Mouse (Mus musculus) limb, embryonic 15.5 days (tissue): ENCODE measurements around the gene Tmem132b. TPM values are rescaled to one million over a fixed set of nuclear protein-coding genes. Genes with fewer than 3 reads are reported as not detected.

Experiments used
- ATAC-seq: fragments of 200-750 bp; cut with Nextera tagmentation; 2 replicates; pipeline ENCODE4 v1.8.0; 2017; ENCODE audit warnings: low read depth, moderate TSS enrichment; ENCODE audit not compliant: insufficient number of reproducible peaks, low FRiP score, low TSS enrichment
- H3K27ac ChIP-seq: fragments of 300-500 bp; sonication (generic); 2 replicates; pipeline ENCODE4 v1.5.1; 2015; ENCODE audit warnings: moderate library complexity, mild to moderate bottlenecking, inconsistent platforms
- H3K27me3 ChIP-seq: fragments of 300-500 bp; sonication (generic); 2 replicates; pipeline ENCODE4 v1.6.1; 2015; ENCODE audit warnings: inconsistent platforms
- H3K36me3 ChIP-seq: fragments of 300-500 bp; sonication (generic); 2 replicates; pipeline ENCODE4 v1.6.1; 2015; ENCODE audit warnings: inconsistent platforms
- H3K4me1 ChIP-seq: fragments of 300-500 bp; sonication (generic); 2 replicates; pipeline ENCODE4 v1.6.1; 2015; ENCODE audit warnings: inconsistent platforms
- H3K4me2 ChIP-seq: fragments of 300-500 bp; sonication (generic); 2 replicates; pipeline ENCODE4 v1.6.1; 2015; ENCODE audit warnings: mild to moderate bottlenecking, inconsistent platforms
- H3K4me3 ChIP-seq: fragments of 300-500 bp; sonication (generic); 2 replicates; pipeline ENCODE4 v1.5.1; 2015; ENCODE audit warnings: mild to moderate bottlenecking, inconsistent platforms
- H3K9ac ChIP-seq: fragments of 300-500 bp; sonication (generic); 2 replicates; pipeline ENCODE4 v1.6.1; 2015; ENCODE audit warnings: inconsistent platforms
- H3K9me3 ChIP-seq: fragments of 300-500 bp; sonication (generic); 2 replicates; pipeline ENCODE4 v1.6.1; 2016; ENCODE audit warnings: inconsistent platforms
- WGBS: fragments of 180-500 bp; shearing (Covaris S2); methylation state at CpG from one replicate; pipeline ENCODE4 v1.1.7; 2015; 5-methylcytosine and 5-hydroxymethylcytosine counted together
- polyA plus RNA-seq: library from polyadenylated mRNA; unstranded; fragments of >200 nt; fragmentation: Nextera tagmentation; extraction: Ambion mirVana; gene quantifications from 2 replicates; pipeline ENCODE4 v1.2.1, GENCODE M21; 2015

The Tmem132b gene
- polyA plus RNA-seq, 1 experiment from 2014 or later, result 0.31 TPM

DNA sequence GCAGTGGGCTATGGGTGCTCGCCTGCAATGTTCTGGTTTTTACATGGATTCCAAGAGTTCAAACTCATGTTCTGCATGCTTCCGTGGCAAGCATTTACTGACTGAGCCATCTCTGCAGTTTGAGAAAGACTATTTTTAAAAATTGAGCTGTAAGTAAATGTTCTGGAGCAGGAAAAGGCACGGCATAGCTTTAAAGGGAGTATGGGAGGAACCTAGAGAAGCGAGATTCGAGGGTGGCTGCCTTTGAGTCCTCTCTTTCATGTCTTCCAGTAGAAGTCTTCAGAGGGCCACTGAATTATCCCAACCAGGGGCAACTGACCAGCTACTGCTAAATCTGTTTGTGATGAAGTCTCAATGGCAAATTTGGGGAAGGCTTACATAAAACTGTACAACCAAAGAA is 221.0 kb downstream of the Tmem132b start:
- 81% methylated on average over 5 of the region's 5 CpGs for WGBS
- no peak for ATAC-seq

DNA sequence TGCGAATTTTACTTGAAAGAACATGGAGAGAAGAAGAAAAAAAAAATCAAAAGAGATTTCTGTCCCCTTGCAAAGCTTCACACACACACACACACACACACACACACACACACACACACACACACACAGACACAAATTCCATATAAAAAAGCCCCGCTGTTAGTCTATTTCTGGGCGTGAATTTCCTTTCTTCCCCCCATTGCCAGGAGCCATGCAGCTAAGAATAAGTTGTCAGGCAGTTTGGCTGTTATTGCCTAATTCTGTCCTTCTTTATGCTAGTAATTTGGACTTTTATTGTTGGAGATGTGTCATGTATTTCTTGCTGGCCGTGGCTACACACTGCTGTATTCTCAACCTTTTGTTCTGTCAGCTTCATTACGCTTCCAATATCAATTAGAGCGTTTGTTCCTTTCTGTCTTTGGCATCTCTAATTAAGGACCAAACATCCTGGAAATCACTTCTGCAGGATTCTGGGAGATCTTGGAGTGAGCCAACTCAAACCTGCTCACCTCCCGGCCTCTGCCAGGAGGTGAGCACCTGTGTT is 225.5 kb downstream of the Tmem132b start:
- 84% methylated on average over 7 of the region's 7 CpGs for WGBS
- H3K9me3 ChIP-seq, result no peaks in the 10 kb centered on the region
- H3K4me1 ChIP-seq, result no peaks in the 10 kb centered on the region
- no peak overlapping the region for H3K9ac ChIP-seq
- no peaks in the 10 kb centered on the region for H3K36me3 ChIP-seq
- no peak overlapping the region for H3K4me2 ChIP-seq
- no peak overlapping the region for H3K27ac ChIP-seq
- no peaks in the 10 kb centered on the region for H3K27me3 ChIP-seq
- no peak overlapping the region for H3K4me3 ChIP-seq
- no peak for ATAC-seq

More for the DNA sequence above, 221.0 kb downstream of the Tmem132b start:
- H3K9me3 ChIP-seq, result no peaks in the 10 kb centered on the region
- H3K27me3 ChIP-seq, result no peaks in the 10 kb centered on the region
- H3K4me1 ChIP-seq, result no peaks in the 10 kb centered on the region
- H3K9ac ChIP-seq, result no peak overlapping the region
- no peak overlapping the region for H3K4me2 ChIP-seq
- H3K27ac ChIP-seq, result no peak overlapping the region
- no peak overlapping the region for H3K4me3 ChIP-seq
- no peaks in the 10 kb centered on the region for H3K36me3 ChIP-seq

DNA sequence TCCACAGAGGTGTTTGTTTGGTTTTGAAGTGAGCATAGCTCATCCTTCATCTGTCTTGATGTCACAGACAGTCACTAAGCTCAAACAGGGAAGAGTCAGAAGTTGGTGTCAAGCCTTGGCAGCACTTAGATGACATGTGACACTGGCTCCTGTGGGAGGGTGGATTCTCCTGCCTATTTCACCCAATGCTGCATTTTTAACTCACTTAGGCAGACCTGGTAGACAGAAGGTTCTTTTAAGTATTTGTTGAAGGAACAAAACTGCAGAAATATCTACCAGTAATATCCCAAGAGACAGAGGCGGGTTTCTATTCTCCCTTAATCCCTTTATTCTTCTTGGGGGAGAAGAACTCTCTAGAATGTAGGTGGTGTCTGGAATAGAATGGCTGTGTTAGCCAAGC is 226.9 kb downstream of the Tmem132b start:
- no peaks in the 10 kb centered on the region for H3K9me3 ChIP-seq
- no peaks in the 10 kb centered on the region for H3K4me1 ChIP-seq
- ATAC-seq, result no peak
- no peak overlapping the region for H3K4me3 ChIP-seq
- H3K9ac ChIP-seq, result no peak overlapping the region
- WGBS, result 83% methylated on average over 1 of the region's 1 CpGs
- no peaks in the 10 kb centered on the region for H3K27me3 ChIP-seq
- H3K36me3 ChIP-seq, result no peaks in the 10 kb centered on the region
- H3K27ac ChIP-seq, result no peak overlapping the region
- H3K4me2 ChIP-seq, result no peak overlapping the region

DNA sequence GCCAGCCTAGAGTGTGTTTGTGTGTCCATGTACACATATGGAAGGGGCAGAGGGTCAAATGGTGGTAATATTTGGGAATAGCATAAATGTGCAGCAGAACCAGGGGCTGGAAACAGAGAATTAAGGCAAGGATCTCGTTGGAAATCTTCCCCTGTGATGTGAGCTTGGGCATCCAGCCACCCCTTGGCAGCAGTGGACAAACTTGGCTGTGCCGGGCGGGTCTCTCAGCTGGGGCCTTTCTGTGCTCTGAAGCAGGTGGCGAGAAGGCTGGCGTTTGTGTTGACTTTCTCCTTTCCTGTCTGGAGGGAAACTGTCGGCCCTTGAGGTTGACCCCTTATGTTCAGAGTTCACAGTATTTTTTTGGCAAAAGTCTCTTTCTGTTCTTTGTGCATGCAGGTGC is 235.4 kb downstream of the Tmem132b start:
- H3K27me3 ChIP-seq, result no peaks in the 10 kb centered on the region
- no peak overlapping the region for H3K4me2 ChIP-seq
- no peak overlapping the region for H3K4me3 ChIP-seq
- no peak for ATAC-seq
- no peak overlapping the region for H3K9ac ChIP-seq
- no peaks in the 10 kb centered on the region for H3K36me3 ChIP-seq
- WGBS, result 75% methylated on average over 6 of the region's 6 CpGs
- no peaks in the 10 kb centered on the region for H3K9me3 ChIP-seq
- no peak overlapping the region for H3K27ac ChIP-seq
- H3K4me1 ChIP-seq, result no peaks in the 10 kb centered on the region

DNA sequence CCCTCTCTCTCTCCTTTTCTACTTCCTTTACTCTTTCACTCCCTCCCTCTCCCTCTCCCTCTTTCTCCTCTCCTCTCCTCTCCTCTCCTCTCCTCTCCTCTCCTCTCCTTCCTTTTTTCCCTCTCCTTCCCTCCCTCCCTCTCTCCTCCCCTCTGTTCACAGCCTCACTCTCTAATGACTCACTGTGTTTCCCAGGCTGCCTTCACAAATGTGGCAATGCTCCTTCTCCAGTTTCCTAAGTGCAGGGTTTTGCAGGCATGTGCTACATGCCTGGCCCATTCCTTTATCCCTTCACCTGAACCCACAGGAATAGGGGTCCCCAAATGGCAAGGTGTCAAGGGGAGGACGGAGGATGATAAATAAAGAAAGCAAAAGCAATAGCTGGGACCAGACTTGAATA is 236.4 kb downstream of the Tmem132b start:
- WGBS, result 43% methylated on average over 1 of the region's 1 CpGs
- no peak overlapping the region for H3K4me2 ChIP-seq
- H3K27me3 ChIP-seq, result no peaks in the 10 kb centered on the region
- no peaks in the 10 kb centered on the region for H3K4me1 ChIP-seq
- H3K9ac ChIP-seq, result no peak overlapping the region
- no peak for ATAC-seq
- no peaks in the 10 kb centered on the region for H3K9me3 ChIP-seq
- H3K36me3 ChIP-seq, result no peaks in the 10 kb centered on the region
- no peak overlapping the region for H3K27ac ChIP-seq
- no peak overlapping the region for H3K4me3 ChIP-seq

DNA sequence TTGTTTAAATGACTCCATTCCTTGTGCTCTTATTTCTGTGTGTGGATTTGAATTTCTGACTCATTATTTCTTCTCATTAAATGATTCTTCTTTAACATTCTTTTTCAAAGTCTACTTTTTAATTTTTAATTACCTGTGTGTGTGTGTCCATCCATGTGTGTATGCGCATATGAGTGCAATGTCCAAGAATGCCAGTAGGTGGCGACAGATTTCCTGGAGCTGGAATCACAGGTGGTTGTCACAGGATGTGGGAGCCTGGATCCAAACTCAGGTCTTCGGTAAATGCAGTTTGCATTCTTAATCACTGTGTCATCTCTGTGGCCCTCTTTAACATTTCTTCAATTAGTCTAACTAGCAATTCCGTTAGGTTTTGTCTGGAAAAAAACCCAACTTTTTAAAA is 240.7 kb downstream of the Tmem132b start:
- whole genome bisulfite sequencing, result 93% methylated on average over 4 of the region's 4 CpGs
- Histone ChIP-seq H3K4me1 (no peaks in the 10 kb centered on the region), H3K27ac (no peak overlapping the region), H3K9ac (no peak overlapping the region), H3K9me3 (no peaks in the 10 kb centered on the region), H3K36me3 (no peaks in the 10 kb centered on the region), H3K27me3 (no peaks in the 10 kb centered on the region), H3K4me2 (no peak overlapping the region), H3K4me3 (no peak overlapping the region)
- no peak for ATAC-seq

DNA sequence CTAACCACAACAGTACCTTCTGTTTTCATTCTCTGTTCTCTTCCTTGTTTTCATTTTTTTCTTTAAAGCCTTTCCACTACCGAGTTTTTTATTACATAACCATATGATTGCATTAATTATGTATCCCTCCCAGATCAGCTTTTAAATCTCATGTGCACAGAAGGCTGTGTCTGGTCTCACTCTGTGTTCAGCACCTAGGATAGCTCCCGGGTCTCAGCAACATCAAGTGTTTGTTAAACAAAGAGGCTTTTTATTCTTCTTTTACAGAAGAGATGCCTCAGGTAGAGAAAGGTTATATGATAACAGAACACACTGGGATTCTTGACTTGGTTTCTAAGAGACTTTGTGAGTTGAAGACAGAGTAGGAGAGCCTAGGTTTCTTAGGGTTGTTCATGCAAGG is 241.2 kb downstream of the Tmem132b start:
- no peaks in the 10 kb centered on the region for H3K9me3 ChIP-seq
- no peak for ATAC-seq
- H3K4me2 ChIP-seq, result no peak overlapping the region
- WGBS, result 42% methylated on average over 2 of the region's 2 CpGs
- no peak overlapping the region for H3K27ac ChIP-seq
- H3K9ac ChIP-seq, result no peak overlapping the region
- no peaks in the 10 kb centered on the region for H3K27me3 ChIP-seq
- H3K4me3 ChIP-seq, result no peak overlapping the region
- no peaks in the 10 kb centered on the region for H3K36me3 ChIP-seq
- no peaks in the 10 kb centered on the region for H3K4me1 ChIP-seq

DNA sequence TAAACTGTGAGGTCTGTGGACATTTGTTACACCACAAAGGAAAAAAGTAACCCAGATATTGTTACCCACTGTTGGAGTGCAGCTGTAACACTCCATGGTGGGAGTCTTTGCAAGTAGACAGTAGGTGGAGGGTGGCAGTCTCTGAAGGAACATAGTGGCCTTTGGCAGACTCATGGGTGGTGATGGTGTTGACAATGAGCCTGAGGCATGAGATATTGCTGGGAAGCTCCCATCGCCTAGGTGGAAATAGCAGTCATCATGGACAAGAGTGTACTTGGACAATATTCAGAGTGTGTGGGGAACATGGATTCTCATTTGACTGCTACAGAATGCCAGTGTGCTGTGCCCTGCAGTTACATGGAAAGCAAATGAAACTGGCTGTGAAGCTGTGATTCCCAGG is 248.8 kb downstream of the Tmem132b start:
- 95% methylated on average over 1 of the region's 1 CpGs for WGBS
- Histone ChIP-seq H3K27me3 (no peaks in the 10 kb centered on the region), H3K4me2 (no peak overlapping the region), H3K4me3 (no peak overlapping the region), H3K9me3 (no peaks in the 10 kb centered on the region), H3K4me1 (no peaks in the 10 kb centered on the region), H3K27ac (no peak overlapping the region), H3K36me3 (no peaks in the 10 kb centered on the region), H3K9ac (no peak overlapping the region)
- no peak for ATAC-seq

DNA sequence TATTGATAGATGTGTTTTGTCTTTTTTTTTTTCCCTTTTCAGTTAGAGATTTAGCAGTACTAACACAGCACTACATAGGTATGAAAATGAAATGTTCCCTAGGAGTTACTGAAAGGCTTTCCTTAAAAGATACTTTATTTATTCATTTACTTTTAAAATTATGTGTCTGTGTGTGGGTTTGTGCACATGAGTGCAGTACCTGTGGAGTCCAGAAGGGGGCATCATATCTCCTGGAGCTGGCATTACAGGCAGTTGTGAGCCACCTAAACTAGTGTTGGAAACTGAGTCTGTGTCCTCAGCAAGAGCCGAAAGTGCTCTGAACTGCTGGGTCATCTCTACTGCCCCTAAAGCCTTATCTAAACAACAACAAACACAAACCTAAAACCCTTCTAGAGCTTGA is 261.1 kb downstream of the Tmem132b start:
- Histone ChIP-seq H3K27me3 (no peaks in the 10 kb centered on the region), H3K9me3 (no peaks in the 10 kb centered on the region), H3K27ac (no peak overlapping the region), H3K4me1 (no peaks in the 10 kb centered on the region), H3K36me3 (no peaks in the 10 kb centered on the region), H3K4me2 (no peak overlapping the region), H3K9ac (no peak overlapping the region), H3K4me3 (no peak overlapping the region)
- WGBS, result 82% methylated on average over 1 of the region's 1 CpGs
- ATAC-seq, result no peak

DNA sequence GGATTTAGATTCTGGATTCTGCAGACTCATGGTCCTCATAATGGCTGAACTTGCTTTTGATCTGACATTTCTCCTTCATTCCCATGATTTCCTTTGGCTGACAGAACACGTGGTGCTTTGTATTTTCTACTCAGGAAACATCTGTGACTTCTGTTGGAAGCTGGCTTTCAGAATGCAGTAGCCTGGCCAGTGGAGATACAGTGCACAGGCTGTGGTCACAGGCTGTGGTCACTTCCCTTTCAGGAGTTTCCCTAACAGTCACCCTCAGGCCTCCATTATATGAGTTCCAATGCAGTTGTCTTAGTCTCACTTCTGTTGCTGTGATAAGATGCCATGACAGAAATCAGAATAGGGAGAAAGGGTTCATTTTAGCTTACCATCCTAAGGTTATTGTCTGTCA is 262.7 kb downstream of the Tmem132b start:
- Histone ChIP-seq H3K27me3 (no peaks in the 10 kb centered on the region), H3K4me1 (no peaks in the 10 kb centered on the region), H3K4me3 (no peak overlapping the region), H3K4me2 (no peak overlapping the region), H3K27ac (no peak overlapping the region), H3K9me3 (no peaks in the 10 kb centered on the region), H3K36me3 (no peaks in the 10 kb centered on the region), H3K9ac (no peak overlapping the region)
- no peak for ATAC-seq
- 47% methylated on average over 1 of the region's 1 CpGs for WGBS

DNA sequence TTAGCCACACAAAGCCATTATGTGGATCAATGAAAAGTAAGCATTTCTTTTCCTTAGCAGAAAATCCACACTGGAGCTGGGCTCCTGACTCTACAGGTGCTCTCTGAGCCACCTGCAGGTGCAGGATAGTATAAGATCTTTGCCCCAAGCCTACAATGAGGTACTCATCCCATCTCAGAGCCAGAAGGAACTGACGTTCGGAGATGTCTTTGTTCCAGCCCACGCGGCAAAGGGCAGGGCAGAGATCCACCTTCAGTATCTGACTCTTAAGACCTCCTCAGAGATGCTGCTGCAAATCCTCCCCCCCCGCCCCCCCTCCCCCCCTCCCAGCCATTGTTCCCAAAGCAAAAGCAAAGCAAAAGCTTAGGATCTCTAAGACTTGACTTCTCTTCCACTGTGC is 268.0 kb downstream of the Tmem132b start:
- H3K27ac ChIP-seq, result no peak overlapping the region
- H3K4me3 ChIP-seq, result no peak overlapping the region
- WGBS, result 49% methylated on average over 5 of the region's 5 CpGs
- H3K9me3 ChIP-seq, result no peaks in the 10 kb centered on the region
- H3K27me3 ChIP-seq, result no peaks in the 10 kb centered on the region
- ATAC-seq, result no peak
- H3K36me3 ChIP-seq, result no peaks in the 10 kb centered on the region
- no peak overlapping the region for H3K9ac ChIP-seq
- no peaks in the 10 kb centered on the region for H3K4me1 ChIP-seq
- H3K4me2 ChIP-seq, result no peak overlapping the region

DNA sequence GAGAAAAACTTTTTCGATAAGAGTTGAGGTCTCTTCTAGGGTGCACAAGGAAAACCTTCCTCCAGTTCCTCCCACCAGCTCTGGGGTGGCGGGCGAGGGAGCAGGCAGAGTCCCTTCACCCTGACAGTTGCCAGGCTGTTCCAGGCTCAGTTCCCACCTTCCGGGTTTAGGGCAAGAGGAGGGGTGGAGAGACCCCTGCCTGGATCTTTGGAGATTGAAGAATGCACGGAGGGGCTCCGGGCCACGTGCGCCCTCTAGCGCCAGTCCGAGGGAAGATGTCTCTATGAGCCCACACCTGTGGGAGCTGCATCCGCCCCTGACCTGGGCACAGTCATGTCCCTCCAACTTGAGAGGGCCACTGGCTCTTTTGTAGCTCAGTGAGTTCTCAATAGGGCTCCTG is 268.5 kb downstream of the Tmem132b start:
- 18% methylated on average over 11 of the region's 11 CpGs for WGBS
- Histone ChIP-seq H3K27ac (no peak overlapping the region), H3K4me3 (no peak overlapping the region), H3K4me2 (no peak overlapping the region), H3K27me3 (no peaks in the 10 kb centered on the region), H3K36me3 (no peaks in the 10 kb centered on the region), H3K4me1 (no peaks in the 10 kb centered on the region), H3K9ac (no peak overlapping the region), H3K9me3 (no peaks in the 10 kb centered on the region)
- no peak for ATAC-seq

DNA sequence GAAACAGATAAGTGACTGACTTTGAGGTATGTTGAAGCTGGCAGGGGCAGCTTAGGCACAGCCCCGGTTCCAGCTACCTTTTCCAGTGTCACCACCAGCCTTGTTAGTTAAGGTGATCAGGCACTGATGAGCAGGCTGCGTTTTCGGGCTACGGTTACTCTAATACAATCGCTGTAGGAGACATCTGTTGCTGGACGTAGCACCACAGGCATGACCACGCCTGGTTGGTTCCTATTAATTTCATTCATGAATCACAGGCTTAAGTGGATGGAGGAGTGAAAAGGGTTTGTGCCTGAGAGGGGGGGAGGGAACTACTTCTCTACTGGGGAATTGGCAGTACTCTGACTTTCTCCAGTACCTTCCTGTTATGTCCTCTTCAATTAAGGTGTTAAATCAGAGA is 271.2 kb downstream of the Tmem132b start:
- WGBS, result 78% methylated on average over 7 of the region's 7 CpGs
- ATAC-seq, result no peak
- Histone ChIP-seq H3K4me2 (no peak overlapping the region), H3K27ac (no peak overlapping the region), H3K27me3 (no peaks in the 10 kb centered on the region), H3K36me3 (no peaks in the 10 kb centered on the region), H3K9me3 (no peaks in the 10 kb centered on the region), H3K9ac (no peak overlapping the region), H3K4me3 (no peak overlapping the region), H3K4me1 (no peaks in the 10 kb centered on the region)
